Mouse (Mus musculus) MEL (cell line): ENCODE measurements at regions not wholly inside any gene's neighbourhood (a gene's known extent, or its start where the extent isn't known, plus 50 kb on each side); places are given as distances from the start of the nearest gene placed in this dataset.

Experiments
- E2F4 ChIP-seq: IDR thresholded peaks from 2 replicates; pipeline ENCODE4 v1.6.1; 2011; ENCODE audit warnings: low read depth, low read length, improper control_type of control experiment, borderline replicate concordance
- POLR2AphosphoS2 ChIP-seq: IDR thresholded peaks from 2 replicates; pipeline ENCODE4 v1.6.1; 2011; ENCODE audit warnings: low read length, improper control_type of control experiment

- TF ChIP-seq E2F4 (no peak), POLR2AphosphoS2 (no peak)
Observed at GRCm38 (mm10) chr17:67563036-67563435, 69.5 kb downstream of the Lrrc30 start.
